Mouse (Mus musculus): ENCODE measurements at regions not wholly inside any gene's neighbourhood (a gene's known extent, or its start where the extent isn't known, plus 50 kb on each side); places are given as distances from the start of the nearest gene placed in this dataset.

DNA sequence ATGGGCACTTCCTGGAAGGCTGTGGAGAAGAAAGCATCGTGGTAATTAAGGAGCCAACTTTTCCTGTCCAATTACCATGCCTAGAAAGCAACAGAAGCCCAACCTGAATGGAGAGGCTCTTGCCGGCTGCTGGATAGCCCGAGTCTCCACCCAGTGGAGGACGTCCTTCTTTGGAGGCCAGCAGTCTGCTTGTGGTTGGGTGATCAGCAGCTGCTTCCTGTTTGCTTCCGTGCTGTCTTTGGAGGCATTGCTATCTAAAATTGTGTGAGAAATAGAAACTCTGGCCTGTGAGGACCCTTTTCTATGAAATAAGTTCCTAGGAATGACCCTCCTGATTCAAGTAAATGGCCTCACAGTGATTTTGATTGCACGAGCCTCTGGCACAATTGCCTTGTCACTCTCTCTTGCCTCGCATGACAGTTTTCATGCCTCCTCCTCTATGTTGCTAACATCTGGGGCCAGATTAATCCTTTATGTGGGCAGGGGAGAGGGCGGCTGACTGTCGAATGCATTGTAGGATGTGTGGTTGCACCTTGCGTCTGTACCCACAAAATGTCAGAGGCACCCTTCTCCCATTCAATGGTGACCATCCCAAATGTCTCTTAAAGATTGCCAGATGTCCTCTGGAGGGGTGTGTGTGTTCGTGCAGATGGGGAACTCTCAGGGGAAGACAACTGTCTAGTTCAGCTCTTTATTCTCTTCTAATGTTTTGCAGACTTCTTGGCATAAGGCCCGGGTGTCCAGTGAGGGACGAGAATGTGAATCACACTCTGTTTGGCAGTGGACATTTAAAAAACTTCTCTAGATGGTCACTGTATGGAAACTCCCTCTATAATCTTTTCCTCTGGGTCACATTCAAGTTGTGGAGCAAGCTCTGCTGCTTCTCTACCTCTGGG, 374.6 kb downstream of the Gm49356 start:
- WGBS = 77% methylated on average over 13 of the region's 13 CpGs
- Histone ChIP-seq H3K4me3 (no peak overlapping the region), H3K27ac (replicated peaks) (no peak overlapping the region), H3K36me3 (no peaks in the 10 kb centered on the region), H3K4me1 (no peaks in the 10 kb centered on the region), H3K9ac (replicated peaks) (no peak overlapping the region), H3K4me2 (replicated peaks) (no peak overlapping the region), H3K27me3 (no peaks in the 10 kb centered on the region), H3K9me3 (no peaks in the 10 kb centered on the region)
- ATAC-seq (ENCODE audit: low FRiP score, low read depth) = no peak

Data from midbrain, embryonic 12.5 days (tissue).